Mouse (Mus musculus): Measurements from ENCODE around the gene Syngap1. TPM values are rescaled to one million over a fixed set of nuclear protein-coding genes. Genes with fewer than 3 reads are reported as not detected.
A peak's percentile ranks its signal among the peaks of the same experiment; 100 is the strongest.

Gene Syngap1
- polyA plus RNA-seq (2012; rRNA removed): 7.3 and 9.6 TPM in 2 replicates

DNA sequence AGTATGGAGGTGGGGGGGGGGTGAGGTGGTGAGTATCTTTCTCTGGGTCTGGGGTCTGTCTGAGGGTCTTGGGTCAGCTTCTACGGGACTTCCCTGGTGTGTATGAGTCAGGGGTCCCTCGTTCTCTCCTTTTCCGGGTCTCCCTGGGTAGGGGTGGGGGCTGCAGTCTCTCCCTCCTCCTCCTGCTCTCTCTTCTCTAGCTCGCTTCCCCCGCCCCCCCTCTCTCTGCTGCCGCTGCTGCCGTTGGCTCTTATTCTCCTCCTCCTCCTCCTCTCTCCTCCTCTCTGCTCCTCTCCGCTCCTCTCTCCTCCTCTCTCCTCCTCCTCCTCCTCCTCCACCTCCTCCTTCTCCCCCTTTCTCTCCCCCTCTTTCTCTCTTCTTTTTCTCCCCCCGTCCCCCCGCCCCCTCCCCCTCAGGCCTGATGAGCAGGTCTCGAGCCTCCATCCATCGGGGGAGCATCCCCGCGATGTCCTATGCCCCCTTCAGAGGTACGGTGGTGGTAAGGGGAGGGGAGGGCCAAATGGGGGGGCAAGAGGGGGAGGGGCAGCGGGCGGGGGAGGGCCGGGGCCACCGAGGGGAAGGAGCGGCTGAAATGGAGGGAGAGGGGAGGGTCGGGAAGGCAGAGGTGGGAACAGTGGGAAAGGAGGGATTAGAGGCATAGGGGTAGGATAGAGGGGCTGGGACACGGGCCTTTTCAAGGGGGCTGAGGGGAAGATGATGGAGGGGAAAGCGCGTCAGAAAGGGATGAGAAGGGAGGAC is at the start of gene Syngap1:
Gene Syngap1 (plus strand): TSS at position 223 of the 759 bp plus-strand sequence.
- 13% methylated on average over 22 of the region's 24 CpGs for WGBS

DNA sequence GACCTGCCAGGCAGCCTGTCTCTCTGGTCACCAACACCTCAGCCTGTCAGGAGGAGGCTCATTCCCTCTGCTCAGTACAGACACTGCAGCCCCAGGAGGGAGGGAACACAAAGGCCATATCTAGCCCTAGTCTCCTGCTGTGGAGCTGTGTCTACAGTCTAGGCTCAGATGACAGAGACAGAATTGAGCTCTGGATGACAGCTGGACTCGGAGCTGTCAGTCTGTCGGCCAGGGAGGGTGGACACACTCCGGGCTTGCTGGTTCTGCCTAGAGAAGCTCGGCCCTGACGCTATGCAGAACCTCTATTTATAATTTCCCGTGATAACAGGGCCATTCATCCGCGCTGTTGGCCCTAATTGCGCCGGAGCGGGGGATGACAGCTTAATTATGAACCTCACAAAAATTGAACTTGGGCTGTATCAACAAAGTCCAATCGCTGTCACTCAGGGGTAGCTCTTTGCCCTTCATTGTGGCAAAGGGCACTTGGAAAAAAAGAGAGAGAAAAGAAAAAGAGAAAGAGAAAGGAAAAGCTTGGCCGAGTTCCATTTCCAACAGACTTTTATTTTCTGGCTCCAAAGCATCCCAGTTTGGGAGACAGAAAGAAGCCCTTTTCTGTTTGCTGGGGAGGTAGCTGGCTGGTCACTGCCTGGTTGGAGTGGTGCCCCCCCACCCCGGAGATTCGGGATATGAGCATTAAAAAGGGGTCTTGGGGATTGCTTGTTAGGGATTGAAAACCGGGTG is 48.2 kb upstream of the Syngap1 start:
- WGBS: 82% methylated on average over 16 of the region's 16 CpGs
- DNase-seq (ENCODE audit: low read depth in 1 of 2, low spot score in 2 of 2): no peak
- no peak overlapping the region for H3K4me3 ChIP-seq (ENCODE audit: extremely low read depth, insufficient read depth, insufficient read length)

More for the DNA sequence above, at the start of gene Syngap1:
- H3K36me3 ChIP-seq (ENCODE audit: control insufficient read depth, insufficient read depth, low read length): peaks cover 14% of the 10 kb centered on the region
- peak within 1 kb of the TSS; percentile 77 for H3K27ac ChIP-seq (ENCODE audit: insufficient read depth, low read length)
- no peak within 1 kb of the TSS for H3K4me3 ChIP-seq (ENCODE audit: extremely low read depth, insufficient read depth, insufficient read length)
- no peaks in the 10 kb centered on the region for H3K27me3 ChIP-seq (ENCODE audit: control insufficient read depth, insufficient read depth, low read length)
- DNase-seq (ENCODE audit: low read depth in 1 of 2, low spot score in 2 of 2): no peak
- peaks cover 10% of the 10 kb centered on the region; the same call in 1 of the 2 replicates for H3K4me1 ChIP-seq (ENCODE audit: control insufficient read depth, insufficient read depth, insufficient read length)
- TF ChIP-seq POLR2A (IDR thresholded peaks at IDR 0.05; ENCODE audit: low read depth, low read length) (no peak), CTCF (IDR thresholded peaks at IDR 0.05; ENCODE audit: extremely low read depth, insufficient read depth, insufficient read length, insufficient replicate concordance) (no peak)

GRCm38 (mm10) chr17:26893492-26893891 is 47.6 kb upstream of the Syngap1 start:
- Histone ChIP-seq H3K36me3 (ENCODE audit: control insufficient read depth, insufficient read depth, low read length) (no peaks in the 10 kb centered on the region), H3K4me1 (ENCODE audit: control insufficient read depth, insufficient read depth, insufficient read length) (no peaks in the 10 kb centered on the region), H3K27me3 (ENCODE audit: control insufficient read depth, insufficient read depth, low read length) (no peaks in the 10 kb centered on the region), H3K4me3 (ENCODE audit: extremely low read depth, insufficient read depth, insufficient read length) (no peak overlapping the region), H3K27ac (ENCODE audit: insufficient read depth, low read length) (no peak overlapping the region; the same call in 1 of the 2 replicates)
- DNase-seq (ENCODE audit: low read depth in 1 of 2, low spot score in 2 of 2): no peak
- TF ChIP-seq POLR2A (IDR thresholded peaks at IDR 0.05; ENCODE audit: low read depth, low read length): no peak
- TF ChIP-seq CTCF (IDR thresholded peaks at IDR 0.05; ENCODE audit: extremely low read depth, insufficient read depth, insufficient read length, insufficient replicate concordance): no peak
- 72% methylated on average over 6 of the region's 6 CpGs for WGBS

More for the DNA sequence above, 48.2 kb upstream of the Syngap1 start:
- H3K4me1 ChIP-seq (ENCODE audit: control insufficient read depth, insufficient read depth, insufficient read length): no peaks in the 10 kb centered on the region
- H3K27ac ChIP-seq (ENCODE audit: insufficient read depth, low read length): no peak overlapping the region
- no peaks in the 10 kb centered on the region for H3K27me3 ChIP-seq (ENCODE audit: control insufficient read depth, insufficient read depth, low read length)
- no peaks in the 10 kb centered on the region for H3K36me3 ChIP-seq (ENCODE audit: control insufficient read depth, insufficient read depth, low read length)
- TF ChIP-seq CTCF (IDR thresholded peaks at IDR 0.05; ENCODE audit: extremely low read depth, insufficient read depth, insufficient read length, insufficient replicate concordance) (no peak), POLR2A (IDR thresholded peaks at IDR 0.05; ENCODE audit: low read depth, low read length) (no peak)

DNA sequence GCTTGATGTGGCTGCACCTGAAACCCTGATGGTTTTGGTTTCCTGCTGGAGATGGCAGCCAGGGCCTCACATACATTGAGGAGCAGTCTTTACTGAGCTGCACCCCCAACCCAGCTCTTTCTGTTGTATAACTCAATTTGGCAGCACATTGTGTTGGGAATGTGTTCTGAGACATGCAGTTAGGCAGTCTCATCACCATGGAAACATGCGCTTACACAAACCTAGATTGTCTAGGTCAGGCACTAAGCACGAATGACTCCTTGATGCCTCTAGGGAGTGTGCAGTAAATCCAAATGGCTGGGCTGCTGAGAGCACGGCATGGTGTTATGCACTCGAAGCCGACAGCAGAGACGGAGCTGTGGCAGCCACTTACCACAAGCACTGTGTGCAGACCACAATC is 46.7 kb upstream of the Syngap1 start:
- no peak for DNase-seq (ENCODE audit: low read depth in 1 of 2, low spot score in 2 of 2)
- Histone ChIP-seq H3K36me3 (ENCODE audit: control insufficient read depth, insufficient read depth, low read length) (no peaks in the 10 kb centered on the region), H3K4me3 (ENCODE audit: extremely low read depth, insufficient read depth, insufficient read length) (no peak overlapping the region), H3K27me3 (ENCODE audit: control insufficient read depth, insufficient read depth, low read length) (no peaks in the 10 kb centered on the region), H3K27ac (ENCODE audit: insufficient read depth, low read length) (no peak overlapping the region), H3K4me1 (ENCODE audit: control insufficient read depth, insufficient read depth, insufficient read length) (no peaks in the 10 kb centered on the region)
- TF ChIP-seq POLR2A (IDR thresholded peaks at IDR 0.05; ENCODE audit: low read depth, low read length): no peak
- no peak for TF ChIP-seq CTCF (IDR thresholded peaks at IDR 0.05; ENCODE audit: extremely low read depth, insufficient read depth, insufficient read length, insufficient replicate concordance)
- 62% methylated on average over 6 of the region's 6 CpGs for WGBS

- TF ChIP-seq POLR2A (IDR thresholded peaks at IDR 0.05; ENCODE audit: low read depth, low read length): no peak
- TF ChIP-seq CTCF (IDR thresholded peaks at IDR 0.05; ENCODE audit: extremely low read depth, insufficient read depth, insufficient read length, insufficient replicate concordance): peak; percentile 76; the same call in 1 of the 2 replicates
- no peaks in the 10 kb centered on the region for H3K4me1 ChIP-seq (ENCODE audit: control insufficient read depth, insufficient read depth, insufficient read length)
- no peak overlapping the region for H3K4me3 ChIP-seq (ENCODE audit: extremely low read depth, insufficient read depth, insufficient read length)
- H3K36me3 ChIP-seq (ENCODE audit: control insufficient read depth, insufficient read depth, low read length): no peaks in the 10 kb centered on the region
- H3K27ac ChIP-seq (ENCODE audit: insufficient read depth, low read length): no peak overlapping the region
- 19% methylated on average over 10 of the region's 10 CpGs for WGBS
- peak; percentile 49 to 64 for DNase-seq (ENCODE audit: low read depth in 1 of 2, low spot score in 2 of 2)
- H3K27me3 ChIP-seq (ENCODE audit: control insufficient read depth, insufficient read depth, low read length): no peaks in the 10 kb centered on the region
These were observed 45.5 kb upstream of the Syngap1 start for GRCm38 (mm10) chr17:26895578-26895977.

DNA sequence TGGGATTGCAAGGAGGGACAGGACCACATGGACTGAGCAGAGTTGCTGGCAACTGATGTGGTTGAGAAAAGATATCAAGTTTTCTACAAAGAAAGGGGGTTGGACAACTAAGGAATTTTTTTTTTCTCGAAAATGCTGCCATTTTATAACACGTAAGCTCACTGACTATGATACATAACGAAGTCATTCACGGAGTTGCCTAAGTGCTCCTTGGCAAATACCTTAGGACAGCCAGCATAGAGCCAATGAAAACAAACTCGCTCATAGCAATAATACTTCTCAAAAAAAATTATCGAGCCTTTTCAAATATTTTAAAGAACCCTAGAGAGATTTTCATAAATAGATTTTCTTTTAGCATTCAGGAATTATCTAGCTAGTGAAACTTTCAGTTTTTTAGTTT is 40.1 kb upstream of the Syngap1 start:
- TF ChIP-seq POLR2A (IDR thresholded peaks at IDR 0.05; ENCODE audit: low read depth, low read length) (no peak), CTCF (IDR thresholded peaks at IDR 0.05; ENCODE audit: extremely low read depth, insufficient read depth, insufficient read length, insufficient replicate concordance) (no peak)
- no peak for DNase-seq (ENCODE audit: low read depth in 1 of 2, low spot score in 2 of 2)
- 88% methylated on average over 6 of the region's 6 CpGs for WGBS
- Histone ChIP-seq H3K36me3 (ENCODE audit: control insufficient read depth, insufficient read depth, low read length) (no peaks in the 10 kb centered on the region), H3K4me1 (ENCODE audit: control insufficient read depth, insufficient read depth, insufficient read length) (no peaks in the 10 kb centered on the region), H3K27ac (ENCODE audit: insufficient read depth, low read length) (no peak overlapping the region), H3K4me3 (ENCODE audit: extremely low read depth, insufficient read depth, insufficient read length) (no peak overlapping the region), H3K27me3 (ENCODE audit: control insufficient read depth, insufficient read depth, low read length) (no peaks in the 10 kb centered on the region)
